Mouse (Mus musculus) heart, embryonic 13.5 days (tissue): ENCODE data around the gene Tigd4. TPM values are rescaled to one million over a fixed set of nuclear protein-coding genes. Genes with fewer than 3 reads are reported as not detected.

Source experiments
- ATAC-seq: fragments of 200-750 bp; cut with Nextera tagmentation; 2 replicates; pipeline ENCODE4 v1.8.0; 2017; ENCODE audit warnings: moderate TSS enrichment; ENCODE audit not compliant: insufficient number of reproducible peaks, low FRiP score, low TSS enrichment; ENCODE audit errors: extremely low read depth
- H3K27ac ChIP-seq: fragments of 300-500 bp; sonication (generic); replicated peaks from 2 replicates; pipeline ENCODE4 v1.5.1; 2015; ENCODE audit warnings: moderate library complexity, mild to moderate bottlenecking, inconsistent platforms
- H3K27me3 ChIP-seq: fragments of 300-500 bp; sonication (generic); replicated peaks from 2 replicates; pipeline ENCODE4 v1.6.1; 2015; ENCODE audit warnings: mild to moderate bottlenecking, inconsistent platforms
- H3K36me3 ChIP-seq: fragments of 300-500 bp; sonication (generic); 2 replicates; pipeline ENCODE4 v1.6.1; 2015; ENCODE audit warnings: mild to moderate bottlenecking, inconsistent platforms
- H3K4me1 ChIP-seq: fragments of 300-500 bp; sonication (generic); 2 replicates; pipeline ENCODE4 v1.6.1; 2015; ENCODE audit warnings: inconsistent platforms
- H3K4me2 ChIP-seq: fragments of 300-500 bp; sonication (generic); 2 replicates; pipeline ENCODE4 v1.6.1; 2015; ENCODE audit warnings: inconsistent platforms, mild to moderate bottlenecking, moderate library complexity
- H3K4me3 ChIP-seq: fragments of 300-500 bp; sonication (generic); 2 replicates; pipeline ENCODE4 v1.5.1; 2015; ENCODE audit warnings: moderate library complexity, mild to moderate bottlenecking, inconsistent platforms
- H3K9ac ChIP-seq: fragments of 300-500 bp; sonication (generic); 2 replicates; pipeline ENCODE4 v1.6.1; 2015; ENCODE audit warnings: inconsistent platforms, mild to moderate bottlenecking, moderate library complexity
- H3K9me3 ChIP-seq: fragments of 300-500 bp; sonication (generic); 2 replicates; pipeline ENCODE4 v1.6.1; 2016; ENCODE audit warnings: inconsistent platforms
- WGBS: fragments of 180-500 bp; shearing (Covaris S2); methylation state at CpG from one replicate; pipeline ENCODE4 v1.1.7; 2015; ENCODE audit warnings: mixed read lengths; 5-methylcytosine and 5-hydroxymethylcytosine counted together
- polyA plus RNA-seq: library from polyadenylated mRNA; unstranded; fragments of >200 nt; fragmentation: Nextera tagmentation; extraction: Ambion mirVana; gene quantifications from 2 replicates; pipeline ENCODE4 v1.2.1, GENCODE M21; 2015

Gene Tigd4
- polyA plus RNA-seq, 1 experiment from 2014 or later = 0.05 TPM

DNA sequence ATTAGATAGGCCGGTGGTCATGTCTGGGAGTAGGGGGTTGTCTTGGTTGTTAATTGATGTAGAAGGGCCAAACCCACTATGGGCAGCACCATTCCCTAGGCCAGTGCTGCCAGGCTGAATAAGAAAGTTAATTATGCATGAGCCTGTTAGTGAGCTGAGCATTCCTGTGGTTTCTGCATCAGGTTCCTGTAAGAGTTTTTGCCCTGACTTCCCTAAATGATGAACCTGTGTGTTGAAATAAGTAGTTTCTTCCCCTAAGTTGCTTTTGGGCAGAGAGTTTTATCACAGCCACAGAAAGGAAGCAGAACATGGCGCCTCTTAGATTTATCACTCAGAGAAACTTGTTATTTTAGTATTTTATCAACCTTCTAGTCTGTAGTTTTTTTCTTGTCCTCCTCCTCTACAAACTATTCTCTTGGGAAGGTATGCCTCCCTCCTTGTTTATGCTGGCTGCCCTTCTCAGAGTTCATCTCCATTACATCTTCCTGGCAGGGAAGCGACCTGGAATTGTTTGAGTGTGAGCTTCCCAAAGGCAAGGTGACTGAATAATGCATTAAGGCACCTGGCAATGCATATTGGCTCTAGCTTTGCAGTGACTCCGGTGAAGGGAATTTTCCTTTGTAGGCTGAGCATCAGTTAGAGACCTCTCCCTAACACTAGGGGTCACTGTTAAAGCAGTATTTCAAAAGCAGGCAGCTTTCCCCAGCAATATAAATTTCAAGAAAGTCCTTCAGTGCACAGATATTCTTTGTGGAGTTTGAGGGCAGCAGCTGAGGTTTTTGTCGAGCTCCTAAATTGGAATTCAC, 21.9 kb downstream of the Tigd4 start:
- H3K9me3 ChIP-seq = peaks cover 5% of the 10 kb centered on the region; the same call in 1 of the 2 replicates
- no peaks in the 10 kb centered on the region for H3K36me3 ChIP-seq
- no peak overlapping the region for H3K4me2 ChIP-seq
- ATAC-seq = no peak
- H3K4me1 ChIP-seq = no peaks in the 10 kb centered on the region
- no peak overlapping the region for H3K27ac ChIP-seq
- no peak overlapping the region for H3K4me3 ChIP-seq
- H3K9ac ChIP-seq = no peak overlapping the region
- no peaks in the 10 kb centered on the region for H3K27me3 ChIP-seq
- 13% methylated on average over 5 of the region's 5 CpGs for WGBS

DNA sequence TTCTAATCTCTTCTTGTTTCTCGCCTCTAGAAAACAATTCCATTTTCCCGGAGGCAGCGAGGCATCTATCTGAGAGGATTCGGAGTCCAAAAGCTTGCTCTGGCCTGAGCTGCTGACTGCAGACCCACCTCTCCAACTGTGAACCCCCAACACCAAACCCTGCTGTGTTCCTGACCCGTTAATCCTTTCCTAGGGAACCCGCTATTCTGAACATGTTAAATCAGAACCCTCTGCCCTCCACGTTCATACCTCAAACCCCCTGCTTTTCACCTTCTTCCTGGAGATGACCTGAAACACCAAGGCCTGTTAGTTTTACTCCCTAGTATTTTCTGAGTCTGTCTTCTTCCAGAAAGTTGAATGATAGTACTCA, 22.5 kb downstream of the Tigd4 start:
- Histone ChIP-seq H3K4me1 (no peaks in the 10 kb centered on the region), H3K4me2 (no peak overlapping the region), H3K36me3 (no peaks in the 10 kb centered on the region), H3K9me3 (peaks cover 5% of the 10 kb centered on the region; the same call in 1 of the 2 replicates), H3K4me3 (no peak overlapping the region), H3K9ac (no peak overlapping the region), H3K27ac (no peak overlapping the region), H3K27me3 (no peaks in the 10 kb centered on the region)
- WGBS = 42% methylated on average over 7 of the region's 7 CpGs
- no peak for ATAC-seq

DNA sequence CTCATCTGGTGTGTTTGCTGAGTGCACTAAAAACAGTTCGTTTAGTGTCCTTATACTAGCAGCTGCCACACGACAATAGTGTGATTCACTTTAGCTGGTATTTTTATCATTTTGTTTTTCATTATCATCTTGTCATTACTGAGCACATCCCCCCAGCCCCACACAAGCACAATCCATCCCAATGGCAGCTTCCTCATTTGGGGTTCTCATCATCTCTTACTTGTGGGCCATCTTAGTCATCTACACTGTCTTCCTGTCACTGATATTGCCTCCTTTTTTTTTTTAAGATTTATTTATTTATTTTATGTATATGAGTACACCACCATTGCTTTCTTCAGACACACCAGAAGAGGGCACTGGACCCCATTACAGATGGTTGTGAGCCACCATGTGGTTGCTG, 25.3 kb downstream of the Tigd4 start:
- 88% methylated on average over 2 of the region's 2 CpGs for WGBS

DNA sequence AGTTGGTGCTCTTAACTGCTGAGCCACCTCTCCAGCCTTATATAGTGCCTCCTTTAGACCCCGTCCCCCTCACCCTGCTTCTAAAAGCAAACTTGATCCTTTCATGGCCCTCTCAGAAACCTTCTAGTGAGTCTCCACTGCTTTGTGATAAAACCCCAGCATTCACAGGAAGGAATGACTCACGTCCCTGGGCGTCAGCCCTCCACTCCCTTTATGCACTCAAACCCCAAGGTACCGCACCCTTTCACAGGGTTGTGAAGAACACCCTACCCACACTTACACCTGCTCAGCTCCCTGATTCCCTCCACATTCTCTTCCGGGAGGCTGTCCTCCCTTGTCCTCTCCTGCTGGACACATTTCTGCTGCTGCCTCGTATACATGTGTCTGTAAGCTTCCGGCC, 25.7 kb downstream of the Tigd4 start:
- Histone ChIP-seq H3K36me3 (no peaks in the 10 kb centered on the region), H3K9ac (no peak overlapping the region), H3K4me2 (no peak overlapping the region), H3K27ac (no peak overlapping the region), H3K9me3 (peaks cover 5% of the 10 kb centered on the region; the same call in 1 of the 2 replicates), H3K4me3 (no peak overlapping the region), H3K4me1 (peaks cover 2% of the 10 kb centered on the region), H3K27me3 (no peaks in the 10 kb centered on the region)
- WGBS = 83% methylated on average over 7 of the region's 7 CpGs
- no peak for ATAC-seq

More for the DNA sequence above, 25.3 kb downstream of the Tigd4 start:
- Histone ChIP-seq H3K4me2 (no peak overlapping the region), H3K4me1 (no peaks in the 10 kb centered on the region), H3K4me3 (no peak overlapping the region), H3K9me3 (peaks cover 5% of the 10 kb centered on the region; the same call in 1 of the 2 replicates), H3K27ac (no peak overlapping the region), H3K36me3 (no peaks in the 10 kb centered on the region), H3K27me3 (no peaks in the 10 kb centered on the region), H3K9ac (no peak overlapping the region)
- ATAC-seq = no peak

DNA sequence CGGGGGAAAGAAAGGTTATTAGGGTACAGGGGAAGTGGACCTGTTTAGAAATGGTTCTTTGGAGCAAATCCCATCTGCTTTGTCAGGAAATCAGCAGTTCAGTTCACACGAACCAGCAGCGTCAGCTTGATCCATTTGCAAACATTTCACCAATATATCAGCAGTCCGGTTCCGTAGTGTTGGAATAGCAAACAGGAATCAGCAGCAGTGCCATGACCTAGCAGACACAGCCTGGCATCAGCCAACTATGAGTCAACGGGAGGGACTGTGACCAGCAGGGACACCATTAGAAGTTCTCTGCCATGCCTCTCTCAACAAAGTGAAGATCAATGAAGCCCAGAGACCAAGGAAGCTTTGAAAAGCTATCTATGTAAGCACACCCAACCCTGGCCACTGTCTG, 26.4 kb downstream of the Tigd4 start:
- WGBS = 85% methylated on average over 6 of the region's 6 CpGs
- H3K9me3 ChIP-seq = peaks cover 5% of the 10 kb centered on the region; the same call in 1 of the 2 replicates
- H3K9ac ChIP-seq = no peak overlapping the region
- H3K27me3 ChIP-seq = no peaks in the 10 kb centered on the region
- H3K4me3 ChIP-seq = no peak overlapping the region
- no peaks in the 10 kb centered on the region for H3K36me3 ChIP-seq
- no peak overlapping the region for H3K4me2 ChIP-seq
- H3K4me1 ChIP-seq = peaks cover 8% of the 10 kb centered on the region
- H3K27ac ChIP-seq = no peak overlapping the region
- no peak for ATAC-seq

DNA sequence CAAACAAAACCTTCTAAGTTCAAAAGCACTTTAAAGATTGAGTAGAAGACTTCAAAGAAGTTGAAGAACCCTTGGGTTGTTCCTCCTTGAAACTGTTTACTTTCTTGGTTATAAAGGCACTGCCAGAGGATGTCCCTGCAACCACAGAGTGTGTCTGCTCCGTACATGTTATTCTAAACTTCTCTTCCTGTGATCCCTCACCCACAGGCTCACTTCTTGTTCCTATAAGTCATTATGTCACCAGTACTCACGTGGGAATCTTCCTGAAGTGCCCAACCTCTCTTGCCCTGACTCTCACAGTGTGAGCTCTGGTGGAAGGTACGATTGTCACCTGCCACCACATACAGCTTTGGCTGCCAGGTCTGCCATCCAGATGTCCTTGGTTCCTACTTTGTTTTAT, 28.7 kb downstream of the Tigd4 start:
- Histone ChIP-seq H3K9me3 (peaks cover 5% of the 10 kb centered on the region; the same call in 1 of the 2 replicates), H3K36me3 (no peaks in the 10 kb centered on the region), H3K4me3 (no peak overlapping the region), H3K27me3 (no peaks in the 10 kb centered on the region), H3K4me1 (peaks cover 25% of the 10 kb centered on the region), H3K4me2 (no peak overlapping the region), H3K27ac (no peak overlapping the region), H3K9ac (no peak overlapping the region)
- WGBS = 48% methylated on average over 3 of the region's 3 CpGs
- no peak for ATAC-seq

DNA sequence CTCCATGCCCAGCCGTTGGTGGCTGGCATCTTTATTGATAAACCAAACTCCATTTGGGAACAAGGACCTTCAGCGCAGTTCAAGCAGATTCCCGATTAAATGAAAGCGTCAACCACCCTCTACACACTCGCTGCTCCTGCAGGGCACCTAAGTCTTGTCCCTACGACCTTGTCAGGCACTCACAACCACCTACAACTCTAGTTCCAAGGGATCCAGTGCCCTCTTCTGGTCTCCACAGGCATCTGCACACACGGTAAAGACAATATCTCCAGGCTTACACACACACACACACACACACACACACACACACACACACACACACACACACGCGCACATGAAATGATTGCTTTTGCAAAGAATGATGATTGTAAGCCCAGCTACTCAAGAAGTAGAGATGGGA, 38.2 kb downstream of the Tigd4 start:
- Histone ChIP-seq H3K27me3 (no peaks in the 10 kb centered on the region), H3K36me3 (no peaks in the 10 kb centered on the region), H3K27ac (no peak overlapping the region), H3K9me3 (peaks cover 4% of the 10 kb centered on the region; the same call in 1 of the 2 replicates), H3K4me3 (no peak overlapping the region), H3K4me1 (peaks cover 22% of the 10 kb centered on the region), H3K4me2 (no peak overlapping the region), H3K9ac (no peak overlapping the region)
- no peak for ATAC-seq
- 90% methylated on average over 9 of the region's 9 CpGs for WGBS

DNA sequence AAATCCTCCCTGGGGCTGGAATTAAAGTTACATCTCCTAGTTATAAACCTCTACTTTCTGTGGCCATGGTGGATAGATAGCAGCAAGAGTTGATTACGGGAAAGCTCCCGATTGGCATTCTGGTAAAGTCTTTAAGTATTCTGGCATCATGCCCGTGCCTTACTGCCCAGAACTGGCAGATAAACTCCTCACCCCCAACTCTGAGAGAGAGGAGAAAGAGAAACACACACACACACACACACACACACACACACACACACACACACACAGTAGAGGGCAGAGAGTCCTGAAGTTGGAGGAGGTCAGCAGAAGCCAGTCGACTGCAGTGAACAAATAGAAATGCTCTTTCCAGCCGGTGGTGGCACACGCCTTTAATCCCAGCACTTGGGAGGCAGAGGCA, 43.7 kb downstream of the Tigd4 start:
- peaks cover 38% of the 10 kb centered on the region for H3K4me1 ChIP-seq
- 44% methylated on average over 6 of the region's 6 CpGs for WGBS
- no peak overlapping the region for H3K4me3 ChIP-seq
- H3K9me3 ChIP-seq = no peaks in the 10 kb centered on the region
- H3K9ac ChIP-seq = no peak overlapping the region
- no peaks in the 10 kb centered on the region for H3K27me3 ChIP-seq
- no peak for ATAC-seq
- peak overlapping the region; percentile 72 for H3K27ac ChIP-seq
- no peak overlapping the region for H3K4me2 ChIP-seq
- H3K36me3 ChIP-seq = no peaks in the 10 kb centered on the region

DNA sequence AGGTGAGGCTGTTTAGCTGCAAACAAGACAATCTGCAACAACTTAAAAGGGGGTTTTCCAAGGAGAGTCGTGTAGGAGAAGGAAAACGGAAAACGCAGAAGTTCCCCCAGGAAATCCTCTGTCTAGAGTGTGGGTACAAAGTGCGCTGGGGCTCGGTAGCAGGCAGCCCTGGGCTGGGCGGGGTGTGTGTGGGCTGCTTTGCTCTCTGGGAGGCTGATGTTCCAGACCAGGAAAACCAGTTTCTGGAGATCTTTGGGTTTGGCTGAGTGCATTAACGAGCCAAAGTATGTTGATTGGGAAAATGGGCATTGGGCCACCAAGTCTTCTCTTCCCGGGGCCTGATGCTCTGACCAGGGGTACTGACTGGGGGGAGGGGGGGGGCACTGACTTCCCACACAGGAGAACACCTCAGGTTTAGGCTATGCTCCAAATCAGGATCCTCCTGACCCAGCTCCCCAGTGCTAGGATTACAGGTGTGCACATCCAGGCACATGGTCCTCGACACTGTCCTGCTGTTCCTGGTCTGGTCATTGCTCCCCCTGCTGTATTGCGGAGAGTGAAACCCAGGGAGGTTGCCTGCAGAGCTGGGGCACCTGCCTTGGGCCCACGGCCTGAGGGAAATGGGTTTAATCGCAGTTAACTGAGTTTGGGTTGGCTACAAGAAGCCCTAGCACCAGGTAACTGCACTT, 44.7 kb downstream of the Tigd4 start:
- 52% methylated on average over 12 of the region's 12 CpGs for WGBS
- ATAC-seq = no peak
- Histone ChIP-seq H3K9me3 (no peaks in the 10 kb centered on the region), H3K4me2 (no peak overlapping the region), H3K27me3 (no peaks in the 10 kb centered on the region), H3K36me3 (no peaks in the 10 kb centered on the region), H3K27ac (no peak overlapping the region), H3K4me3 (no peak overlapping the region), H3K9ac (0 out of 2 replicates have a peak overlapping the region, but pooled peaks have one; percentile 1), H3K4me1 (peaks cover 38% of the 10 kb centered on the region)

DNA sequence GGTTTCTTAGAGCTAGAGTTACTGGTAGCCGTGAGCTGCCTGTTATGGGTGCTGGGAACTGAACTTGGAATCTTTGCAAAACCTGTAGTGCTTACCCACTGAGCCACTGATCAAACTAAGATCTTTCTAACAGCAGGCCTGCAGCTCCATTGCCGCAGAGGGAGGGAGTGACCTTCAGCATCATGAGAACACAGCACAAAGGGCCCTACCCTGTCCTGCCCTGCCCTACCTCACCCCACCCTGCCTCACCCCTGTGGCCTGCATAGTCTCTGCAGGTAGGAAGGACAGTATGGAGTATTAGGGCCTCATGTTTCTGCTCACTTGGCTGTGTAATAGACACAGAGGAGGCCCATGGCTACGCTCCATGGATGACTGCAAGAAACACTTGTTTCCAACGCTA, 45.5 kb downstream of the Tigd4 start:
- no peaks in the 10 kb centered on the region for H3K27me3 ChIP-seq
- no peak overlapping the region for H3K4me2 ChIP-seq
- H3K9me3 ChIP-seq = no peaks in the 10 kb centered on the region
- no peak overlapping the region for H3K27ac ChIP-seq
- no peak for ATAC-seq
- H3K9ac ChIP-seq = no peak overlapping the region
- 69% methylated on average over 4 of the region's 4 CpGs for WGBS
- no peak overlapping the region for H3K4me3 ChIP-seq
- H3K36me3 ChIP-seq = no peaks in the 10 kb centered on the region
- H3K4me1 ChIP-seq = peaks cover 38% of the 10 kb centered on the region

DNA sequence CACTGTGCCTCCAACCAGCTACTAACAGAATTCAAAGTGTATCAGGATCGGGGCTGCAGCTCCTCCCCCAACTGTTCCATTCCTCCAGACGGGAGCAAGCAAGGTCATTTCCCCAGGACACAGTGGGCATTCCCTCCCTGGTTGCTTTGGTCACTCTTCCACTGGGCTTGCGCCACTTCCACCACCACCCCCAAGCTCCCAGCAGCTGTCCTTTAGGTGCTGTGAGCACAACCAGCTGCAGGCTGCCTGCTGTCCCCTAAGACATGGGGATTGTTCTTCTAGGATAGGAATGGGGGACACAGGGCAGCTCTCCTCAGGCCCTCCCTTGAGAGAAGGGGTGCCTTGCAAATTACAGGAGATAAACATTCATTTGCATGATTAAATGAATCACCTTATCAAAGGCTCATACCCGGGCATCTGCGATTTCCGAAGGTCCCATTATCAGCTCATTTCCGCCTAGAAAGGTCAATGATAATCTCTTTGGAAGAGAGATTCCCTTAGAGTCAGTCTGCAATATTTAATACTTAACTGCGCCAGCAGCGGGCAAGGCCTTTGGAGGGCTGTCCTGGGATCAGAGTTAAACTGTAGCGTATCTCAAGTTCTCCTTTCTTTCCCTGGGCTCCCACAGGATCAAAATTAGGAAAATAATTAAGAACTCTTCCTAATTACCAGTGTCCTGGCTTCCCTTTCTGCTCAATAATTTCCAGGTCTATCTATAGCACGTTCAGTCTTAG, 46.6 kb downstream of the Tigd4 start:
- ATAC-seq = no peak
- peaks cover 38% of the 10 kb centered on the region for H3K4me1 ChIP-seq
- no peaks in the 10 kb centered on the region for H3K9me3 ChIP-seq
- WGBS = 29% methylated on average over 11 of the region's 11 CpGs
- H3K4me2 ChIP-seq = no peak overlapping the region
- no peak overlapping the region for H3K27ac ChIP-seq
- no peak overlapping the region for H3K4me3 ChIP-seq
- no peaks in the 10 kb centered on the region for H3K36me3 ChIP-seq
- no peak overlapping the region for H3K9ac ChIP-seq
- no peaks in the 10 kb centered on the region for H3K27me3 ChIP-seq
